Mouse (Mus musculus): ENCODE results near the gene Map3k19. TPM values are rescaled to one million over a fixed set of nuclear protein-coding genes. Genes with fewer than 3 reads are reported as not detected.

The Map3k19 gene
- not detected in 2 replicates for polyA plus RNA-seq (2015; fragmentation: Nextera tagmentation; extraction: Ambion mirVana)

DNA sequence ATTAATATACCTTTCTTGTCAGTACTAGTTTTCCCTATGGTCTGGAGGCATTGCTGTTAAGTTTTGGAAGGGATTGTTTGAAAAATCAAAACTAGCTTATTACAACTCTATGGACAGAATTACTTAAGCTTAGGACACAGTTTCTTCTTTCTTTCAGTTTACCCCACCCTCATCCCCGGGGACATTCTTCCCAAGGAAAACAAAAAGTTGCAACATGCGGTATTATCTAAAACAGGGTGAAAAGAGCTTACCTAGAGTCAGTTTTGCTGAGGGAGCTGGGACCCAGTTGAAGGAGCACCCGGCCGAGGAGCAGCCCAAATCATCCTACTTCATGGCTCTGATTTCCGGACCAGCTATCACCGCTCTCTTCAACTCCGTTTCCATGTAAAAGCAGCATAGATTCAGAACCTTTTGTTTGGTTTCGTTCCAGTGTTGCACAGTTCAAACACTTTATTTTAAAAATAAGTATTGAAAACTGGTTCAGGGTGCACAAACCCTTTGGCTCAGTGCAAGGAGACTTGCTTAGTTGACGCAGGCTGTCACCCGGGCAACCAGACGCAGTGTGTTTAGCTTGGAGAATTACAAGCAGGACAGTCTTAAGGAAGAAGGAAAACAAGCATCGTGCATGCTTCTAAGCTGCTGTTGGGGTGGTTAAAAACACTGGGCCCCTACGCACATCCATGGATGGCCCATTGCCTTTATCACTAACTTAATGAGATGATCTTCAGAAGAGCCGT, at the start of gene Map3k19:
Gene Map3k19, minus strand, starts transcription at position 546 of the 737 bp plus-strand sequence.
- 73% methylated on average over 14 of the region's 14 CpGs for WGBS
- Histone ChIP-seq H3K4me2 (replicated peaks) (no peak within 1 kb of the TSS), H3K27ac (no peak within 1 kb of the TSS), H3K4me1 (replicated peaks) (no peaks in the 10 kb centered on the region), H3K9ac (no peak within 1 kb of the TSS), H3K4me3 (replicated peaks) (no peak within 1 kb of the TSS), H3K9me3 (no peaks in the 10 kb centered on the region), H3K27me3 (replicated peaks) (no peaks in the 10 kb centered on the region), H3K36me3 (no peaks in the 10 kb centered on the region)
- no peak for ATAC-seq

- no peaks in the 10 kb centered on the region; the same call in 1 of the 2 replicates for H3K36me3 ChIP-seq
- H3K27ac ChIP-seq: no peak overlapping the region
- H3K4me2 ChIP-seq (replicated peaks): no peak overlapping the region
- 68% methylated on average over 1 of the region's 1 CpGs for WGBS
- no peaks in the 10 kb centered on the region for H3K27me3 ChIP-seq (replicated peaks)
- no peaks in the 10 kb centered on the region for H3K9me3 ChIP-seq
- H3K9ac ChIP-seq: no peak overlapping the region
- H3K4me1 ChIP-seq (replicated peaks): no peaks in the 10 kb centered on the region
- ATAC-seq: no peak
- H3K4me3 ChIP-seq (replicated peaks): no peak overlapping the region
Observed at GRCm38 (mm10) chr1:127899401-127899800, 44.6 kb upstream of the Map3k19 start.

GRCm38 (mm10) chr1:127869276-127869675, 14.4 kb upstream of the Map3k19 start:
- peak overlapping the region; percentile 87 for H3K4me3 ChIP-seq (replicated peaks)
- ATAC-seq: no peak
- WGBS: 21% methylated on average over 8 of the region's 8 CpGs

DNA sequence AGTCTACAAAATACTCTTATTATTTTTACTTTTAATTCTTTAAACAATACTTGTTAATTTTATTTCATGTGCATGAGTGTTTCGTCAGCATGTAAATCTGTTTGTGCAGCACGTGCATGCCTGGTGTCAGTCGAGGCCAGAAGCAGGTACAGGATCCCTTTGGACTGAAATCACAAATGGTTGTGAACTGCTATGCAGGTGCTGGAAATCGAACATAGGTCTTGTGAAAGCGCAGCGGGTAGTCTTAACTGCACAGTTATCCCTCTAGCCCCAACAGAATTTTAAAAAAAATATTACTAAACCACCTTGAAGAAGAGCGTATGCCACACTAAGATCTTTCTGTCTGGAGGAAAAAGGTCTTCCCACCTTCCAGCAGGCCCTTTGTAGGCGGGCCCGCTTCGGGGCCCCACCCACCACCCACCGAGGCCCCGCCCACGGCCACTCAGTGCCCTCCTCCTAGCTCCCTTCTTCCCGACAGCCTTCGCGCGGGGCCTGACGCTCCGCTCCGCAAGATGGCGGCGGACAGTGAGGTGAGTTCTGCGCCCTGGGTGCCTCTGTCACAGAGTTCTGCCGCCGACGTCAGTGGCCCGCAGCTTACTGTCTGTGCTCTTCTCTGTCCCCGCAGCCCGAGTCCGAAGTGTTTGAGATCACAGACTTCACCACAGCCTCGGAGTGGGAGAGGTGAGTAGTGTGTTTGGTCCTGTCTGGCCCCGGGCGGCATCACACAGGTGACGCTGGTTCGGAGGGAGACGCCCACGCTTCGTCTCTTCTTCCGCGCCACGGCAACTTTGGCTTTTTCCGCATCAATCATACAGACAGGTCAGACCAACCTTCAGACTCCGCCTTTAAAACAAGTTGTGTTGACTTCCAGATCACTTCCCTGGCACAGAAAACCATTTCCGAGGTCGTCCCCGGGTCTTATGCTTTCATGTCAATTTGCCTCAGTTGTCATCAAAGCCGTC, 13.8 kb upstream of the Map3k19 start, which contains the start of gene Rab3gap1:
Gene Rab3gap1, plus strand, starts transcription at position 474 of the 962 bp plus-strand sequence.
- Histone ChIP-seq H3K36me3 (no peaks in the 10 kb centered on the region), H3K4me2 (replicated peaks) (peak within 1 kb of the TSS; percentile 58), H3K27ac (peak within 1 kb of the TSS; percentile 88), H3K4me3 (replicated peaks) (peak within 1 kb of the TSS; percentile 87), H3K4me1 (replicated peaks) (no peaks in the 10 kb centered on the region), H3K9me3 (no peaks in the 10 kb centered on the region), H3K9ac (peak within 1 kb of the TSS; percentile 74), H3K27me3 (replicated peaks) (no peaks in the 10 kb centered on the region)
- 11% methylated on average over 47 of the region's 47 CpGs for WGBS
- peak; percentile 100 for ATAC-seq

More at GRCm38 (mm10) chr1:127869276-127869675, 14.4 kb upstream of the Map3k19 start:
- no peaks in the 10 kb centered on the region for H3K4me1 ChIP-seq (replicated peaks)
- H3K9me3 ChIP-seq: no peaks in the 10 kb centered on the region
- H3K36me3 ChIP-seq: no peaks in the 10 kb centered on the region
- H3K9ac ChIP-seq: peak overlapping the region; percentile 74
- no peaks in the 10 kb centered on the region for H3K27me3 ChIP-seq (replicated peaks)
- peak overlapping the region; percentile 88; the same call in 1 of the 2 replicates for H3K27ac ChIP-seq
- H3K4me2 ChIP-seq (replicated peaks): peak overlapping the region; percentile 58

GRCm38 (mm10) chr1:127863806-127864205, 9.0 kb upstream of the Map3k19 start:
- H3K9me3 ChIP-seq: no peaks in the 10 kb centered on the region
- H3K36me3 ChIP-seq: no peaks in the 10 kb centered on the region
- H3K4me2 ChIP-seq (replicated peaks): no peak overlapping the region
- H3K27me3 ChIP-seq (replicated peaks): no peaks in the 10 kb centered on the region
- 68% methylated on average over 7 of the region's 7 CpGs for WGBS
- H3K4me3 ChIP-seq (replicated peaks): no peak overlapping the region
- no peak for ATAC-seq
- H3K27ac ChIP-seq: no peak overlapping the region
- no peak overlapping the region for H3K9ac ChIP-seq
- no peaks in the 10 kb centered on the region for H3K4me1 ChIP-seq (replicated peaks)

DNA sequence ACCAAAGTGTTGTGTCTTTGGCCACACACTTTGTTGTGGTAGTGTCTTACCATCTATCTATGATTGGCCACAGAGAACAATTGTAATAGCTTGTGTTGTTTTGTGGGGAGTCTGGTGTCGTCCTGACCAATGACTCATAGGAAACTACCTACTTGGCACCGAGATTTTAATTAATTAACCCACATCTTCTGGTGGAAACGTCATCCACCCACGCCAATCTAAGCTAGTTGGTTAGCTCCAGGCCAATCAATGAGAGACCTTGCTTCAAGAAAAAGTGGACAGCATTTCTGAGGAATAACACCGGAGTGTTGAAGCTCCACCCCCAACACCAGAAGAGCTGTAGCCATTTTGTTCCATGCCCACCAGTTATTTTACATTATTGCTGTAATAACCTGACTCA, 7.1 kb upstream of the Map3k19 start:
- Histone ChIP-seq H3K4me3 (replicated peaks) (no peak overlapping the region), H3K4me1 (replicated peaks) (no peaks in the 10 kb centered on the region), H3K27me3 (replicated peaks) (no peaks in the 10 kb centered on the region), H3K36me3 (no peaks in the 10 kb centered on the region), H3K27ac (no peak overlapping the region), H3K4me2 (replicated peaks) (no peak overlapping the region), H3K9ac (no peak overlapping the region), H3K9me3 (no peaks in the 10 kb centered on the region)
- WGBS: 85% methylated on average over 5 of the region's 5 CpGs
- ATAC-seq: no peak

DNA sequence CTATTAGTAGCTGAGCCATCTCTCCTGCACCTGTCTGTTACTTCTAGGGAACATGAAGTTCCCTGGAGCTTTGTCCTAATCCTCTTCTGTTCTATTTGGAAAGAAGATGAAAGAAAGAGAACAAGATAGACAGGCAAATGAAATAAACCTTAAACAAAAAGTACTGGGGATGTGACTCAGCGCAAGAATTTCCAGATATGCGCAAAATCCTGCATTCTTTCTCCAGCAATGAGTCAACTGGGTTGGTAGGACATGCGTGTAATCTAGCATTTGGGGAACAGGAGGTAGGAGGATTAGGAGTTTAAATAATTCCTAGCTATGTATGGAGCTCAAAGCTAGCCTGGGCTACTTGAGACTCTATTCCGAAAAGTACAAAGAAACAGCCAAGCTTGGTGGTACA, 5.7 kb upstream of the Map3k19 start:
- WGBS: 93% methylated on average over 4 of the region's 4 CpGs
- Histone ChIP-seq H3K9me3 (no peaks in the 10 kb centered on the region), H3K27ac (no peak overlapping the region), H3K4me2 (replicated peaks) (no peak overlapping the region), H3K27me3 (replicated peaks) (no peaks in the 10 kb centered on the region), H3K4me3 (replicated peaks) (no peak overlapping the region), H3K4me1 (replicated peaks) (no peaks in the 10 kb centered on the region), H3K36me3 (no peaks in the 10 kb centered on the region), H3K9ac (no peak overlapping the region)
- no peak for ATAC-seq

- no peak for ATAC-seq
- no peaks in the 10 kb centered on the region for H3K27me3 ChIP-seq (replicated peaks)
- no peak overlapping the region for H3K9ac ChIP-seq
- WGBS: 69% methylated on average over 6 of the region's 6 CpGs
- H3K9me3 ChIP-seq: no peaks in the 10 kb centered on the region
- no peaks in the 10 kb centered on the region for H3K36me3 ChIP-seq
- H3K4me1 ChIP-seq (replicated peaks): no peaks in the 10 kb centered on the region
- H3K4me2 ChIP-seq (replicated peaks): no peak overlapping the region
- no peak overlapping the region for H3K27ac ChIP-seq
- H3K4me3 ChIP-seq (replicated peaks): no peak overlapping the region
Observed at GRCm38 (mm10) chr1:127859799-127860400, 5.1 kb upstream of the Map3k19 start.

DNA sequence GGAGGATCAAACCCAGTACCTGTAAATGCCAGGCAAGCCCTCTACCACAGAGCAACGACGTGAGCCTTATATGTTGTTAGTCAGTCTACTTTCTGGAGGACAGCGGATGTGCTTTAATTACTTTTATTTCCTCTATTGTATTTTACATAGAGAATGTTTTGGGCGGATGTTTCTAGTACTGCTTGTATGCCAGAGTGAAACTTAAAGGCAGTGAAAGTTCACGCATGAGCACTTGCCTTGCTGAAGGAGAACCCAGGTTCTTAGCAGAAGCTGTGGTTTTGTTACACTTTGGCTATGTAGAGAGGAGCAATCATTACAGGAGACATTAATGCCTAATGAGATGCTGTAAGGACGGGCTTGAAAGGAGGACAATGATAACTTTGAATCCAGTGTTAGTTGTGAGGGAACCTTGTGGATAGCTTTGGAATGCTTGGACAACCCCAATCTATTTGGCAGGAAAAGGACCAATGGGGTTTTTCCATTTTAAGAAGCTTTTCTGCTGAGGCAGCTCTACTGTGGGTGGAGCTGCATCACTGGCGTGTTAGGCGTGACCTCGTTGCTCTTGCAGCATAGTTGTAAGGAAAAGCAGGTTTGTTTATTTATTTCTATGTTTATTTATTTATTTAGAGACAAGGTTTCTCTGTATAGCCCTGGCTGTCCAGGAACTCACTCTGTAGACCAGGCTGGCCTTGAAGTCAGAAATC, 4.3 kb upstream of the Map3k19 start:
- Histone ChIP-seq H3K4me1 (replicated peaks) (no peaks in the 10 kb centered on the region), H3K4me3 (replicated peaks) (no peak overlapping the region), H3K27me3 (replicated peaks) (no peaks in the 10 kb centered on the region), H3K9ac (no peak overlapping the region), H3K36me3 (no peaks in the 10 kb centered on the region), H3K4me2 (replicated peaks) (no peak overlapping the region), H3K9me3 (no peaks in the 10 kb centered on the region), H3K27ac (no peak overlapping the region)
- 88% methylated on average over 9 of the region's 9 CpGs for WGBS
- ATAC-seq: no peak

- no peak overlapping the region for H3K9ac ChIP-seq
- no peaks in the 10 kb centered on the region for H3K27me3 ChIP-seq (replicated peaks)
- H3K9me3 ChIP-seq: no peaks in the 10 kb centered on the region
- H3K27ac ChIP-seq: no peak overlapping the region
- no peak for ATAC-seq
- no peaks in the 10 kb centered on the region for H3K36me3 ChIP-seq
- 74% methylated on average over 7 of the region's 7 CpGs for WGBS
- no peaks in the 10 kb centered on the region for H3K4me1 ChIP-seq (replicated peaks)
- no peak overlapping the region for H3K4me3 ChIP-seq (replicated peaks)
- H3K4me2 ChIP-seq (replicated peaks): no peak overlapping the region
Observed at GRCm38 (mm10) chr1:127850075-127850610, 4.7 kb downstream of the Map3k19 start.

DNA sequence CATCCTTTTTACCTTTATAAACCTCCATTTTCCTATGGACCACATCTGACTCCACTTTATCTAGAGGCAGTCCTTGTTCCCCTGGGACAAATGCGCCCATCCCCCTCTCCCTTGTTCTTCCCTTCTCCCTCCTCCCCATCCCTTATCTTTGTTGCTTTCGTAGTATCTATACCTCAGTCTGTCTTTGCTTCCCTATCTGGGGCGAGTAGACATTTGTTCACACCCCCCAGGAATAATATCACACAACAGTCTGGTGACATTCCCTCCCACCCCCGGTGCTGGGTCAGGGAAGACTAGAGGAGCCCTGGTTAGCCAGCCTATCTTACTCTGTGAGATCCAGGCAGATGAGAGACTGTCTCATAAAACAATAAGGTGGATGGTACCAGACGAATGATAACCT, 9.4 kb downstream of the Map3k19 start:
- Histone ChIP-seq H3K27me3 (replicated peaks) (no peaks in the 10 kb centered on the region), H3K4me3 (replicated peaks) (no peak overlapping the region), H3K4me1 (replicated peaks) (no peaks in the 10 kb centered on the region), H3K27ac (no peak overlapping the region), H3K9me3 (no peaks in the 10 kb centered on the region), H3K36me3 (no peaks in the 10 kb centered on the region), H3K9ac (no peak overlapping the region), H3K4me2 (replicated peaks) (no peak overlapping the region)
- 78% methylated on average over 5 of the region's 5 CpGs for whole genome bisulfite sequencing
- ATAC-seq: no peak
